Mouse (Mus musculus) cerebellum, adult 2 months (tissue): ENCODE results near the gene Cops6. TPM values are rescaled to one million over a fixed set of nuclear protein-coding genes. Genes with fewer than 3 reads are reported as not detected.

Experiments used
- DNase-seq, 2 experiments: peaks; one replicate each; pipeline ENCODE4 v3.0.0; 2021
- H3K27ac ChIP-seq: fragments of 200-500 bp; 2 replicates; pipeline ENCODE4 v1.5.1; 2012; ENCODE audit warnings: low read length, control low read depth, inconsistent platforms; ENCODE audit not compliant: insufficient read depth
- H3K27me3 ChIP-seq: fragments of 200-500 bp; 2 replicates; pipeline ENCODE4 v1.6.1; 2012; ENCODE audit warnings: inconsistent platforms, mild to moderate bottlenecking, low read length, moderate library complexity; ENCODE audit not compliant: control insufficient read depth, insufficient read depth
- H3K4me1 ChIP-seq: fragments of 200-500 bp; 2 replicates; pipeline ENCODE4 v1.6.1; 2011; ENCODE audit warnings: low read length; ENCODE audit not compliant: control insufficient read depth, insufficient read depth
- H3K4me3 ChIP-seq: fragments of 200-500 bp; replicated peaks from 2 replicates; pipeline ENCODE3; 2011; ENCODE audit warnings: mild to moderate bottlenecking, low read depth, low read length, control low read depth; ENCODE audit not compliant: insufficient read depth
- CTCF ChIP-seq: fragments of 200-500 bp; IDR thresholded peaks from 2 replicates; pipeline ENCODE4 v1.5.1; 2011; ENCODE audit warnings: low read depth, mild to moderate bottlenecking, control low read depth, low read length, moderate library complexity, borderline replicate concordance; ENCODE audit not compliant: insufficient read depth
- POLR2A ChIP-seq: fragments of 200-500 bp; IDR thresholded peaks from 2 replicates; pipeline ENCODE4 v1.6.1; 2011; ENCODE audit warnings: low read length, control low read depth, borderline replicate concordance; ENCODE audit not compliant: insufficient read depth
- WGBS: fragments of 180-500 bp; shearing (Covaris S2); methylation state at CpG from one replicate; pipeline ENCODE4 v1.1.7; 2018; 5-methylcytosine and 5-hydroxymethylcytosine counted together
- polyA plus RNA-seq: library from polyadenylated mRNA; depleted of rRNA; stranded (reverse); fragments of >200 nt; gene quantifications from 2 replicates; pipeline ENCODE4 v1.2.3, GENCODE M21; 2012

Cops6 gene
- polyA plus RNA-seq, 1 experiment = 158 TPM

GRCm38 (mm10) chr5:138137935-138138549 is 22.8 kb upstream of the Cops6 start:
- no peak for DNase-seq
- no peak overlapping the region for H3K27ac ChIP-seq
- H3K4me3 ChIP-seq = no peak overlapping the region
- 60% methylated on average over 8 of the region's 8 CpGs for WGBS
- TF ChIP-seq CTCF (peak; percentile 49; the same call in 1 of the 2 replicates), POLR2A (no peak)
- no peaks in the 10 kb centered on the region for H3K27me3 ChIP-seq
- H3K4me1 ChIP-seq = no peaks in the 10 kb centered on the region

- H3K4me3 ChIP-seq = no peak overlapping the region
- H3K4me1 ChIP-seq = no peaks in the 10 kb centered on the region
- no peaks in the 10 kb centered on the region for H3K27me3 ChIP-seq
- DNase-seq = no peak
- TF ChIP-seq CTCF = no peak
- TF ChIP-seq POLR2A = no peak
- 69% methylated on average over 4 of the region's 4 CpGs for WGBS
- H3K27ac ChIP-seq = no peak overlapping the region
Measured at GRCm38 (mm10) chr5:138138585-138138984, 22.3 kb upstream of the Cops6 start.

GRCm38 (mm10) chr5:138154390-138154789 is 6.5 kb upstream of the Cops6 start:
- WGBS = 88% methylated on average over 3 of the region's 3 CpGs
- H3K27ac ChIP-seq = no peak overlapping the region

GRCm38 (mm10) chr5:138155443-138155976 is 5.4 kb upstream of the Cops6 start, which contains the start of gene Zfp113:
Gene Zfp113, minus strand, starts transcription at chr5:138155744.
- TF ChIP-seq CTCF = peak; percentile 89
- peak; percentile 69; the same call in 1 of the 2 replicates for TF ChIP-seq POLR2A
- Histone ChIP-seq H3K27ac (peak within 1 kb of the TSS; percentile 75), H3K4me1 (no peaks in the 10 kb centered on the region; the same call in 1 of the 2 replicates), H3K27me3 (no peaks in the 10 kb centered on the region), H3K4me3 (peak within 1 kb of the TSS; percentile 93)
- under 1% methylated on average over 31 of the region's 31 CpGs for WGBS
- DNase-seq = peak; percentile 87 to 95

More at GRCm38 (mm10) chr5:138154390-138154789, 6.5 kb upstream of the Cops6 start:
- Histone ChIP-seq H3K4me1 (no peaks in the 10 kb centered on the region; the same call in 1 of the 2 replicates), H3K27me3 (no peaks in the 10 kb centered on the region), H3K4me3 (peak overlapping the region; percentile 93)
- TF ChIP-seq POLR2A = no peak
- TF ChIP-seq CTCF = no peak
- DNase-seq = no peak

- TF ChIP-seq POLR2A = no peak
- no peak for TF ChIP-seq CTCF
- H3K27ac ChIP-seq = no peak overlapping the region
- 0 out of 2 replicates have a peak, but pooled peaks cover 5% of the 10 kb centered on the region for H3K4me1 ChIP-seq
- H3K27me3 ChIP-seq = no peaks in the 10 kb centered on the region
- WGBS = 63% methylated on average over 7 of the region's 7 CpGs
- H3K4me3 ChIP-seq = no peak overlapping the region
- DNase-seq = no peak
Measured at GRCm38 (mm10) chr5:138160224-138160762, 578 bp upstream of the Cops6 start.

GRCm38 (mm10) chr5:138163046-138163445 is 2.2 kb downstream of the Cops6 start:
- no peak for DNase-seq
- WGBS = 64% methylated on average over 6 of the region's 6 CpGs
- Histone ChIP-seq H3K27me3 (no peaks in the 10 kb centered on the region), H3K4me3 (no peak overlapping the region), H3K4me1 (0 out of 2 replicates have a peak, but pooled peaks cover 5% of the 10 kb centered on the region), H3K27ac (no peak overlapping the region)
- TF ChIP-seq POLR2A (no peak), CTCF (no peak)

GRCm38 (mm10) chr5:138163610-138164009 is 2.7 kb downstream of the Cops6 start:
- TF ChIP-seq CTCF (no peak), POLR2A (no peak)
- no peak for DNase-seq
- H3K4me1 ChIP-seq = 0 out of 2 replicates have a peak, but pooled peaks cover 5% of the 10 kb centered on the region
- WGBS = 46% methylated on average over 10 of the region's 10 CpGs
- no peaks in the 10 kb centered on the region for H3K27me3 ChIP-seq
- H3K4me3 ChIP-seq = no peak overlapping the region
- no peak overlapping the region for H3K27ac ChIP-seq

- H3K27me3 ChIP-seq = no peaks in the 10 kb centered on the region
- 0 out of 2 replicates have a peak, but pooled peaks cover 5% of the 10 kb centered on the region for H3K4me1 ChIP-seq
- H3K27ac ChIP-seq = no peak overlapping the region
- no peak overlapping the region for H3K4me3 ChIP-seq
- WGBS = 73% methylated on average over 8 of the region's 8 CpGs
- no peak for TF ChIP-seq POLR2A
- TF ChIP-seq CTCF = no peak
- no peak for DNase-seq
Measured at GRCm38 (mm10) chr5:138165594-138165993, 4.7 kb downstream of the Cops6 start.
